Mouse (Mus musculus): ENCODE results near the gene Pon2. TPM values are rescaled to one million over a fixed set of nuclear protein-coding genes. Genes with fewer than 3 reads are reported as not detected.
A peak's percentile ranks its signal among the peaks of the same experiment; 100 is the strongest.

Gene Pon2
- total RNA-seq, 1 experiment from 2014 or later = 39.7 TPM

GRCm38 (mm10) chr6:5296067-5296466, 2.2 kb downstream of the Pon2 start:
- no peak for ATAC-seq (ENCODE audit: extremely low read depth, insufficient number of reproducible peaks, low FRiP score, poor library complexity, severe bottlenecking)

- ATAC-seq (ENCODE audit: extremely low read depth, insufficient number of reproducible peaks, low FRiP score, poor library complexity, severe bottlenecking) = no peak
These were observed 3.4 kb downstream of the Pon2 start for GRCm38 (mm10) chr6:5294659-5295449.

GRCm38 (mm10) chr6:5292841-5293240, 5.4 kb downstream of the Pon2 start:
- no peak for ATAC-seq (ENCODE audit: extremely low read depth, insufficient number of reproducible peaks, low FRiP score, poor library complexity, severe bottlenecking)

GRCm38 (mm10) chr6:5291450-5291849, 6.8 kb downstream of the Pon2 start:
- no peak for ATAC-seq (ENCODE audit: extremely low read depth, insufficient number of reproducible peaks, low FRiP score, poor library complexity, severe bottlenecking)

- no peak for ATAC-seq (ENCODE audit: extremely low read depth, insufficient number of reproducible peaks, low FRiP score, poor library complexity, severe bottlenecking)
These were observed 10.3 kb downstream of the Pon2 start for GRCm38 (mm10) chr6:5287919-5288318.

- ATAC-seq (ENCODE audit: extremely low read depth, insufficient number of reproducible peaks, low FRiP score, poor library complexity, severe bottlenecking) = no peak
These were observed 10.9 kb downstream of the Pon2 start for GRCm38 (mm10) chr6:5287392-5287791.

GRCm38 (mm10) chr6:5282418-5282817, 15.8 kb downstream of the Pon2 start:
- ATAC-seq (ENCODE audit: extremely low read depth, insufficient number of reproducible peaks, low FRiP score, poor library complexity, severe bottlenecking) = no peak

GRCm38 (mm10) chr6:5280576-5281305, 17.5 kb downstream of the Pon2 start:
- ATAC-seq (ENCODE audit: extremely low read depth, insufficient number of reproducible peaks, low FRiP score, poor library complexity, severe bottlenecking) = no peak

GRCm38 (mm10) chr6:5277972-5278371, 20.3 kb downstream of the Pon2 start:
- ATAC-seq (ENCODE audit: extremely low read depth, insufficient number of reproducible peaks, low FRiP score, poor library complexity, severe bottlenecking) = no peak

- ATAC-seq (ENCODE audit: extremely low read depth, insufficient number of reproducible peaks, low FRiP score, poor library complexity, severe bottlenecking) = no peak
These were observed 28.6 kb downstream of the Pon2 start for GRCm38 (mm10) chr6:5269641-5270040.

GRCm38 (mm10) chr6:5264793-5265192, 33.5 kb downstream of the Pon2 start:
- ATAC-seq (ENCODE audit: extremely low read depth, insufficient number of reproducible peaks, low FRiP score, poor library complexity, severe bottlenecking) = no peak

- ATAC-seq (ENCODE audit: extremely low read depth, insufficient number of reproducible peaks, low FRiP score, poor library complexity, severe bottlenecking) = no peak
These were observed 34.8 kb downstream of the Pon2 start for GRCm38 (mm10) chr6:5263250-5263999.

GRCm38 (mm10) chr6:5262322-5263249, 35.7 kb downstream of the Pon2 start:
- no peak for ATAC-seq (ENCODE audit: extremely low read depth, insufficient number of reproducible peaks, low FRiP score, poor library complexity, severe bottlenecking)

- peak; percentile 58 for ATAC-seq (ENCODE audit: extremely low read depth, insufficient number of reproducible peaks, low FRiP score, poor library complexity, severe bottlenecking)
These were observed 42.4 kb downstream of the Pon2 start, which contains the start of gene Pon3 for GRCm38 (mm10) chr6:5255722-5256451. Gene Pon3 (minus strand): TSS chr6:5256286.

GRCm38 (mm10) chr6:5255291-5255690, 43.0 kb downstream of the Pon2 start:
- ATAC-seq (ENCODE audit: extremely low read depth, insufficient number of reproducible peaks, low FRiP score, poor library complexity, severe bottlenecking) = no peak

- no peak for ATAC-seq (ENCODE audit: extremely low read depth, insufficient number of reproducible peaks, low FRiP score, poor library complexity, severe bottlenecking)
These were observed 43.4 kb downstream of the Pon2 start for GRCm38 (mm10) chr6:5254869-5255268.

- ATAC-seq (ENCODE audit: extremely low read depth, insufficient number of reproducible peaks, low FRiP score, poor library complexity, severe bottlenecking) = no peak
These were observed 52.3 kb downstream of the Pon2 start for GRCm38 (mm10) chr6:5245926-5246325.

- no peak for ATAC-seq (ENCODE audit: extremely low read depth, insufficient number of reproducible peaks, low FRiP score, poor library complexity, severe bottlenecking)
These were observed 59.5 kb downstream of the Pon2 start for GRCm38 (mm10) chr6:5238799-5239198.
